Mouse (Mus musculus) embryonic facial prominence, embryonic 11.5 days (tissue): ENCODE data around the gene Fads2. TPM values are rescaled to one million over a fixed set of nuclear protein-coding genes. Genes with fewer than 3 reads are reported as not detected.

Experiments used
- ATAC-seq: fragments of 200-750 bp; cut with Nextera tagmentation; replicated peaks from 2 replicates; pipeline ENCODE4 v1.8.0; 2017; ENCODE audit warnings: low read depth; ENCODE audit not compliant: insufficient number of reproducible peaks, low FRiP score, low TSS enrichment
- DNase-seq: peaks from one replicate; pipeline ENCODE4 v3.0.0-alpha.2; 2015; ENCODE audit warnings: low spot score
- H3K27ac ChIP-seq: fragments of 300-500 bp; sonication (generic); replicated peaks from 2 replicates; pipeline ENCODE4 v1.5.1; 2014; ENCODE audit warnings: mild to moderate bottlenecking, low read depth, low read length, control low read depth
- H3K27me3 ChIP-seq: fragments of 300-500 bp; sonication (generic); 2 replicates; pipeline ENCODE4 v1.6.1; 2014; ENCODE audit warnings: mild to moderate bottlenecking, low read length, moderate library complexity, mixed read lengths; ENCODE audit not compliant: control insufficient read depth, insufficient read depth
- H3K36me3 ChIP-seq: fragments of 300-500 bp; sonication (generic); replicated peaks from 2 replicates; pipeline ENCODE4 v1.6.1; 2014; ENCODE audit warnings: low read depth, mild to moderate bottlenecking, low read length, moderate library complexity, mixed read lengths; ENCODE audit not compliant: control insufficient read depth, insufficient read depth
- H3K4me1 ChIP-seq: fragments of 300-500 bp; sonication (generic); 2 replicates; pipeline ENCODE4 v1.6.1; 2014; ENCODE audit warnings: low read length, mixed read lengths; ENCODE audit not compliant: control insufficient read depth, insufficient read depth
- H3K4me2 ChIP-seq: fragments of 300-500 bp; sonication (generic); 2 replicates; pipeline ENCODE4 v1.6.1; 2014; ENCODE audit warnings: low read depth, mild to moderate bottlenecking, control low read depth, low read length, moderate library complexity
- H3K4me3 ChIP-seq: fragments of 300-500 bp; sonication (generic); 2 replicates; pipeline ENCODE4 v1.5.1; 2014; ENCODE audit warnings: low read depth, low read length, control low read depth
- H3K9ac ChIP-seq: fragments of 300-500 bp; sonication (generic); replicated peaks from 2 replicates; pipeline ENCODE4 v1.6.1; 2014; ENCODE audit warnings: mild to moderate bottlenecking, control low read depth, low read length
- H3K9me3 ChIP-seq: fragments of 300-500 bp; sonication (generic); replicated peaks from 2 replicates; pipeline ENCODE4 v1.6.1; 2016; ENCODE audit warnings: mild to moderate bottlenecking, low read length, inconsistent platforms, mixed read lengths; ENCODE audit not compliant: control insufficient read depth
- WGBS: fragments of 180-500 bp; shearing (Covaris S2); extraction: QIAGEN DNeasy Blood & Tissue Kit; methylation state at CpG from one replicate; pipeline ENCODE4 v1.1.7; 2014; 5-methylcytosine and 5-hydroxymethylcytosine counted together
- polyA plus RNA-seq: library from polyadenylated mRNA; unstranded; fragments of >200 nt; fragmentation: Nextera tagmentation; extraction: Ambion mirVana; gene quantifications from 2 replicates; pipeline ENCODE4 v1.2.1, GENCODE M21; 2014

The Fads2 gene
- polyA plus RNA-seq, 1 experiment from 2014 or later, result 57.0 TPM

- Histone ChIP-seq H3K4me2 (no peak overlapping the region), H3K27ac (no peak overlapping the region)
- WGBS, result 78% methylated on average over 2 of the region's 2 CpGs
These were observed 79.6 kb downstream of the Fads2 start for GRCm38 (mm10) chr19:10021981-10022380.

DNA sequence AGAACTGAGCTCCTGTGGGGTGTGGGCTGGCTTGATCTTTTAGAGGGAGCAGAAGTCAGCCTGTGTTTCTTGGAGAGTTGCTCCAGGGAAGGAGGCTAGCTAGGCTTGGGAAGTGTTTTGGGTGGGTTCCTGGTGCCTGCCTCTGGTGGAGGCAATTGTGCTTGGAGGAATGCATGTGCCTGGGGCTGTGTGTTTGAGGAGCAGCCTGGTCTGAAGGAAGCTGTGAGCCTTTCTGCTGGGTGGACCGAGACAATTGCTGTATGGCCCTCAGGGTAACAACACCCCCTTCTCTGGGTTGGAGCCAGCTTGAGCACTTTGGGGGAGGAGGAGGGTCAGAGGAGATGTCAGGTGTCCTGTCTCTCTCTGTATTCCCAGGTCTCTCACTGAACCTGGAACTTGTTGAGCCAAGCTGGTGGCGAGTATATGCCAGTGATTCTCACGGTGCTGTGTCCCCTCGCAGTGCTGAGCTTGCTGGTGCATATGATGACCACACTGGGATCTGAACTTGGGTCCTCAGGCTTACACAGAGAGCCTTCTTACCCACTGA is 82.3 kb downstream of the Fads2 start:
- H3K9ac ChIP-seq, result peak overlapping the region; percentile 68
- H3K27ac ChIP-seq, result no peak overlapping the region
- H3K36me3 ChIP-seq, result no peaks in the 10 kb centered on the region
- H3K4me1 ChIP-seq, result peaks cover 10% of the 10 kb centered on the region
- 54% methylated on average over 4 of the region's 4 CpGs for WGBS
- ATAC-seq (no peak), DNase-seq (no peak)
- H3K4me2 ChIP-seq, result peak overlapping the region; percentile 84
- H3K9me3 ChIP-seq, result no peaks in the 10 kb centered on the region
- peak overlapping the region; percentile 55 for H3K4me3 ChIP-seq
- H3K27me3 ChIP-seq, result no peaks in the 10 kb centered on the region

More at GRCm38 (mm10) chr19:10021981-10022380, 79.6 kb downstream of the Fads2 start:
- Histone ChIP-seq H3K9me3 (no peaks in the 10 kb centered on the region), H3K4me1 (peaks cover 7% of the 10 kb centered on the region), H3K36me3 (no peaks in the 10 kb centered on the region), H3K4me3 (no peak overlapping the region), H3K27me3 (no peaks in the 10 kb centered on the region), H3K9ac (no peak overlapping the region)
- no peak for DNase-seq
- no peak for ATAC-seq

- Histone ChIP-seq H3K27me3 (no peaks in the 10 kb centered on the region), H3K36me3 (no peaks in the 10 kb centered on the region), H3K27ac (peak overlapping the region; percentile 52; the same call in 1 of the 2 replicates), H3K9me3 (no peaks in the 10 kb centered on the region), H3K9ac (peak overlapping the region; percentile 68), H3K4me1 (peaks cover 10% of the 10 kb centered on the region), H3K4me2 (peak overlapping the region; percentile 84), H3K4me3 (peak overlapping the region; percentile 55)
- WGBS, result 5% methylated on average over 3 of the region's 3 CpGs
- no peak for DNase-seq
- no peak for ATAC-seq
These were observed 83.1 kb downstream of the Fads2 start for GRCm38 (mm10) chr19:10018527-10018818.

GRCm38 (mm10) chr19:10017637-10018526 is 83.7 kb downstream of the Fads2 start:
- Histone ChIP-seq H3K4me2 (peak overlapping the region; percentile 84), H3K4me3 (peak overlapping the region; percentile 55), H3K27ac (peak overlapping the region; percentile 52), H3K9me3 (no peaks in the 10 kb centered on the region), H3K36me3 (no peaks in the 10 kb centered on the region), H3K9ac (peak overlapping the region; percentile 68), H3K27me3 (no peaks in the 10 kb centered on the region), H3K4me1 (peaks cover 10% of the 10 kb centered on the region)
- DNase-seq (peak; percentile 91), ATAC-seq (peak; percentile 86)
- WGBS, result 4% methylated on average over 44 of the region's 44 CpGs

- Histone ChIP-seq H3K27ac (peak overlapping the region; percentile 30; the same call in 1 of the 2 replicates), H3K9me3 (no peaks in the 10 kb centered on the region), H3K9ac (no peak overlapping the region), H3K4me3 (no peak overlapping the region), H3K4me1 (peaks cover 10% of the 10 kb centered on the region), H3K4me2 (no peak overlapping the region), H3K36me3 (no peaks in the 10 kb centered on the region), H3K27me3 (no peaks in the 10 kb centered on the region)
- WGBS, result 89% methylated on average over 4 of the region's 4 CpGs
- no peak for DNase-seq
- ATAC-seq, result no peak
These were observed 85.4 kb downstream of the Fads2 start for GRCm38 (mm10) chr19:10016151-10016550.

GRCm38 (mm10) chr19:10015442-10015841 is 86.1 kb downstream of the Fads2 start:
- DNase-seq (no peak), ATAC-seq (no peak)
- Histone ChIP-seq H3K4me2 (no peak overlapping the region), H3K27me3 (no peaks in the 10 kb centered on the region), H3K4me1 (peaks cover 10% of the 10 kb centered on the region), H3K4me3 (no peak overlapping the region), H3K27ac (peak overlapping the region; percentile 30; the same call in 1 of the 2 replicates), H3K36me3 (no peaks in the 10 kb centered on the region), H3K9me3 (no peaks in the 10 kb centered on the region), H3K9ac (no peak overlapping the region)
- WGBS, result 68% methylated on average over 4 of the region's 4 CpGs

DNA sequence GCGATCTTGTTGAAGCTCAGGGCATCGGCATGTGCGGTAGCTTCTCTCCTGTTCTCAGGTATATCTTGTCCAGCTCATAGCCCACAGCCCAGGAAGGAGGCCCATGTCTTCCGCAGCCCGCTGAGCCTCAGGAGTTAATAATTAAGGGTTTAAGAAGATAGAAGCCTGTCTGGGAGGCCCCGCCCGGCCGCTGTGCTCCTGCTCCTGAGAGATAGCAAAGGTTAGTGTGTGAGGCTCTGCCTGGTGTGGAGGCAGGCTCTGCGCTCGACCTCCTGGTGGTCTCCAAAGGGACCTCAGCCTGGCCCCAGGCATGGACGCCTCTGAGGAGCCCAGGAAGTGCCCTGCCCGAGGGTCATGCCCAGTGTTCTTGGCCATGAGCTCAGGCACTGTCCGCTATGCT is 86.7 kb downstream of the Fads2 start:
- Histone ChIP-seq H3K9ac (no peak overlapping the region), H3K27ac (no peak overlapping the region; the same call in 1 of the 2 replicates), H3K9me3 (no peaks in the 10 kb centered on the region), H3K4me2 (no peak overlapping the region), H3K4me3 (no peak overlapping the region), H3K27me3 (no peaks in the 10 kb centered on the region), H3K4me1 (peaks cover 10% of the 10 kb centered on the region), H3K36me3 (no peaks in the 10 kb centered on the region)
- 71% methylated on average over 13 of the region's 13 CpGs for WGBS
- DNase-seq, result no peak
- no peak for ATAC-seq

DNA sequence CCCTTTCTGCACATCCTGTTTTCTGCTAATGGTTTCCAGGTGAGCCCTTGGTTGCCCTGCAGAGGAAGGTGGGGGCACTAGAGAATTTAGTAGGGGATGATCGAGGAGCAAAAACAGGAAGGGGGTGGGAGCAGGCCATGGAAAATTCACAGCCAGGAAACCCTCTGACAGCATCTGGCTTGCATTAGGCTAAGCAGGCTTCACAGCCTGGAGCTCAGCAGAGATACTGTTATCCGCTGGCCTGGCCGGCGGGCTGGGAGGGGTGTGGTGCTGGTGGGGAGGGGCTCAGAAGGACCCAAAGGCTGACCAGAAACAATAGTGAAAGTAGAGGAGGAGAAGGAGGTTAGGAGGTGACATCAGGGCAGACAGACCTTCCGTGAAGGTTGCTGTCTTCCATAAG is 87.6 kb downstream of the Fads2 start:
- no peak overlapping the region for H3K9ac ChIP-seq
- H3K27ac ChIP-seq, result peak overlapping the region; percentile 81
- no peak overlapping the region for H3K4me3 ChIP-seq
- DNase-seq, result peak; percentile 95
- H3K4me1 ChIP-seq, result peaks cover 5% of the 10 kb centered on the region
- WGBS, result 27% methylated on average over 5 of the region's 5 CpGs
- no peaks in the 10 kb centered on the region for H3K36me3 ChIP-seq
- no peaks in the 10 kb centered on the region for H3K9me3 ChIP-seq
- H3K27me3 ChIP-seq, result no peaks in the 10 kb centered on the region
- peak; percentile 37 for ATAC-seq
- H3K4me2 ChIP-seq, result no peak overlapping the region
